Mouse (Mus musculus) liver, embryonic 15.5 days (tissue): Measurements from ENCODE around the gene Brdt. TPM values are rescaled to one million over a fixed set of nuclear protein-coding genes. Genes with fewer than 3 reads are reported as not detected.

Experiments used
- ATAC-seq: fragments of 200-750 bp; cut with Nextera tagmentation; 2 replicates; pipeline ENCODE4 v1.8.0; 2017; ENCODE audit warnings: moderate number of reproducible peaks, mild to moderate bottlenecking, moderate library complexity; ENCODE audit not compliant: insufficient read depth
- H3K27ac ChIP-seq: fragments of 300-500 bp; sonication (generic); replicated peaks from 2 replicates; pipeline ENCODE4 v1.5.1; 2015; ENCODE audit warnings: mild to moderate bottlenecking, inconsistent platforms
- H3K27me3 ChIP-seq: fragments of 300-500 bp; sonication (generic); 2 replicates; pipeline ENCODE4 v1.6.1; 2015; ENCODE audit warnings: mild to moderate bottlenecking, inconsistent platforms
- H3K36me3 ChIP-seq: fragments of 300-500 bp; sonication (generic); replicated peaks from 2 replicates; pipeline ENCODE4 v1.6.1; 2015; ENCODE audit warnings: moderate library complexity, mild to moderate bottlenecking, inconsistent platforms
- H3K4me1 ChIP-seq: fragments of 300-500 bp; sonication (generic); replicated peaks from 2 replicates; pipeline ENCODE4 v1.6.1; 2015; ENCODE audit warnings: inconsistent platforms
- H3K4me2 ChIP-seq: fragments of 300-500 bp; sonication (generic); 2 replicates; pipeline ENCODE4 v1.6.1; 2015; ENCODE audit warnings: moderate library complexity, mild to moderate bottlenecking, inconsistent platforms
- H3K4me3 ChIP-seq: fragments of 300-500 bp; sonication (generic); replicated peaks from 2 replicates; pipeline ENCODE4 v1.5.1; 2015; ENCODE audit warnings: mild to moderate bottlenecking, inconsistent platforms
- H3K9ac ChIP-seq: fragments of 300-500 bp; sonication (generic); 2 replicates; pipeline ENCODE4 v1.6.1; 2015; ENCODE audit warnings: moderate library complexity, mild to moderate bottlenecking, inconsistent platforms
- H3K9me3 ChIP-seq: fragments of 300-500 bp; sonication (generic); replicated peaks from 2 replicates; pipeline ENCODE4 v1.6.1; 2016; ENCODE audit warnings: inconsistent platforms
- WGBS: fragments of 180-500 bp; shearing (Covaris S2); methylation state at CpG from one replicate; pipeline ENCODE4 v1.1.7; 2015; ENCODE audit warnings: mixed read lengths; ENCODE audit not compliant: insufficient replicate concordance; 5-methylcytosine and 5-hydroxymethylcytosine counted together
- polyA plus RNA-seq: library from polyadenylated mRNA; unstranded; fragments of >200 nt; fragmentation: Nextera tagmentation; extraction: Ambion mirVana; gene quantifications from 2 replicates; pipeline ENCODE4 v1.2.1, GENCODE M21; 2015

Gene Brdt
- polyA plus RNA-seq, 1 experiment from 2014 or later, result 0.23 TPM

DNA sequence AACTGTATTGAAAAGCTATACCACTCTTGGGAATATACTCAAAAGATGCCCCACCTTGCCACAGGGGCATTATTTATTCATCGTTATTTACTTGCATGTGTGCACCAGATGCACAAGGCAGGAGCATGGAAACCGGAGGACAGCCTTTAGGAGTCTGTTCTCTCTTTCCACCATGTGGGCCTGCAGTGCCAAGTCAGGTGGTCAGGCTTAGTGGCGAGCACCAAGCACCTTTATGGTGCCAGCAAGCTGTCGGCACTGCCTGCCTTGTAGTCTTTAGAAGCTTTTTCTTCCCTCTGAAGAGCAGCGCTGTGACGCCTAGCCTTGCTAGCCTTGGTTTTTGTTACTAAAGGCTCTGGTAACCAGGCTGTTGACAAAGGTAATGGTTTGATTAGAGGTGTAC lies 11.9 kb downstream of the Brdt start:
- Histone ChIP-seq H3K27ac (no peak overlapping the region), H3K9me3 (no peaks in the 10 kb centered on the region), H3K9ac (no peak overlapping the region), H3K4me2 (no peak overlapping the region), H3K27me3 (no peaks in the 10 kb centered on the region), H3K4me3 (no peak overlapping the region), H3K36me3 (no peaks in the 10 kb centered on the region), H3K4me1 (no peaks in the 10 kb centered on the region)
- WGBS, result 72% methylated on average over 6 of the region's 6 CpGs
- no peak for ATAC-seq

DNA sequence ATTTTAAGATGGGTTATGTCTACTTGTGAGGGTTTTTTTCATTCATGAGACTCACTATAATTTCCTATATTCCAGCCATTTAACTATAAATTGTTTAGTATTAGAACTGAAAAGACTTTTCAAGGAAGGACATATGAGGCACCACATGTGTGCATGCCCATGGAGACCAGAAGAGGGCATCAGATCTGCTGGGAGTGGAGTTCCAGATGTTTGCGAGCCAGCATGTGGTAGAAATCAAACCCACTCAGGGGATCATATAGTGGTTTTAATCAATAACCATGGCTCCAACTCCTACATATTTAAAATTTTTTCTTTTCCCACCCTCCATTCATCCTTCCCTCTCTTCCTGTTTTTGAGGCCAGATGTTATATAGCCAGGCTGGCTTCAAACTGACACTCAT lies 15.3 kb downstream of the Brdt start:
- H3K36me3 ChIP-seq, result no peaks in the 10 kb centered on the region
- H3K4me1 ChIP-seq, result no peaks in the 10 kb centered on the region
- no peak overlapping the region for H3K9ac ChIP-seq
- no peak overlapping the region for H3K4me3 ChIP-seq
- no peaks in the 10 kb centered on the region for H3K9me3 ChIP-seq
- no peak overlapping the region for H3K4me2 ChIP-seq
- H3K27me3 ChIP-seq, result no peaks in the 10 kb centered on the region
- no peak for ATAC-seq
- no peak overlapping the region for H3K27ac ChIP-seq
- 45% methylated on average over 1 of the region's 1 CpGs for WGBS

DNA sequence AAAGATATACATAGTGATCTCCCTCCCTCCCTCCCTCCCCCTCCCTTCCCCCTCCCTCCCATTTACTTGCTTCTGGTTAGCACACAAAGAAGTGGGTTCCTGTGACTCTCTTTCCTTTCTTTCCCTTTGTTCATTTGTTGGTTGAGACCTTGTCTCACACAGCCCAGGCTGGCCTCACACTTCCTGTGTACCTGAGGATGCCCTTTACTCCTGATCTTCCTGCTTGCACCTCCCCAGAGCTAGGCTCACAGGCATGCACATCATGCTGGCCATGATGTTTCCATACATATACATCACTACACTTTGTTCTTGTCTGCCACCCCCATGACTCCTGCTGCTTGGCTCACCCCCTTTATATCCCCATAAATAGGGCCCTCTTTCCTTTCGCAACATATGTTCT lies 21.6 kb downstream of the Brdt start:
- ATAC-seq, result no peak
- Histone ChIP-seq H3K9me3 (no peaks in the 10 kb centered on the region), H3K36me3 (no peaks in the 10 kb centered on the region), H3K4me3 (no peak overlapping the region), H3K27ac (no peak overlapping the region), H3K27me3 (no peaks in the 10 kb centered on the region), H3K4me1 (no peaks in the 10 kb centered on the region), H3K9ac (no peak overlapping the region), H3K4me2 (no peak overlapping the region)
- 77% methylated on average over 1 of the region's 1 CpGs for WGBS

DNA sequence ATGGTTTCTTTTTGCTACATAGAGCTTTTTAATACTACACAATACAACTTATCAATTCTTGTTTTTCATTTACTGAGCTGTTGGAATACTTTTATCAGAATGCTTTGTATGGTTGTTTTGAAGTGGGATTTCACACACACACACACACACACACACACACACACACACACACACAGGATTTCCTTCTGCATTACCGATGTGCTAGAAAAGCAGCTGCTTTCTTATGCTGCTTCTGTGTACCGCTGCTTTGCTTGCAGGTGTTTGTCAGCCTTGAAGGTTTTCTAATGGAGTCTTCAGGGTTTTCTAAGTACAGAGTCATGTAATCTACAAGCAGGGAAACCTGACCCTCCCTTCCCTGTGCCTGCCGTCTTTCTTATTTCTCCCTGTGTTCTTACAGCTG lies 23.0 kb downstream of the Brdt start:
- Histone ChIP-seq H3K27me3 (no peaks in the 10 kb centered on the region), H3K4me3 (no peak overlapping the region), H3K36me3 (no peaks in the 10 kb centered on the region), H3K4me2 (no peak overlapping the region), H3K27ac (no peak overlapping the region), H3K9ac (no peak overlapping the region), H3K4me1 (no peaks in the 10 kb centered on the region), H3K9me3 (no peaks in the 10 kb centered on the region)
- ATAC-seq, result no peak
- WGBS, result 49% methylated on average over 3 of the region's 3 CpGs

DNA sequence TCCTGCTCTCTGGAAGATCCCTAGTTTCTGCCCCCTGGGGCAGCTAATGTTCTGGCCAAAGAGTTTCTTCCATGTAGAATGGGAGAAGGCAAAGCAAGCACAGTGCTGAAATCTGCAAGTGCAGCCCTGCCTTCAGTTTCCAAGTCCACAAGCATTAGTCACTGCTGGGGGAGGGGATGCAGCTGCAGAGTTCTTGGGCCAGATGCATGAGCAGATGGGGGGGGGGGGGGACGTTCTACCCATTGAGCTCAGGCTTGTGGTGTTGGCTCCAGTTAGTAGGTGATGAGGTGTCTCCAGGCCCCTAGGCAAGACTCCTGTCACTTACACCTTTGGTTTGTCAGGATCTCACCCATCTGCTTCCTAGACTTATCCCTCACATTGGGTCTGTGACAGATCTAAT lies 24.8 kb downstream of the Brdt start:
- H3K4me2 ChIP-seq, result no peak overlapping the region
- no peaks in the 10 kb centered on the region for H3K36me3 ChIP-seq
- no peaks in the 10 kb centered on the region for H3K27me3 ChIP-seq
- no peak overlapping the region for H3K27ac ChIP-seq
- H3K9me3 ChIP-seq, result no peaks in the 10 kb centered on the region
- H3K4me3 ChIP-seq, result no peak overlapping the region
- H3K4me1 ChIP-seq, result peaks cover 6% of the 10 kb centered on the region; the same call in 1 of the 2 replicates
- WGBS, result 13% methylated on average over 1 of the region's 1 CpGs
- ATAC-seq, result no peak
- H3K9ac ChIP-seq, result no peak overlapping the region

DNA sequence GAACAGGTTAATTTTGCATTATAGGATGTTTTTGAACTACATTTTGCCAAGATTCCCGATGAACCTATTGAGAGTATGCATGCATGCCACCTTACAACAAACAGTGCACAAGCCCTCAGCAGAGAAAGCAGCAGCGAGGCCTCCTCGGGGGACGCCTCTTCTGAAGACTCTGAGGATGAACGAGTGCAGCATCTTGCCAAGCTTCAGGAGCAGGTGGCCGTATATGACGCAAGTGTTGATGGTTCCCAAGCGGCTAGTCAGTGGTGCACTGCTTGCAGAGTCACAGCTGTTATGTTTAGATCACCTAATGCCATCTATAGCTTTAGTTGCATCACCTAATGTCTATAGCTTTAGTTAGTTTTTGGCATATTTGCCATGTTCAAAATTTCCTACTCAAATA lies 26.8 kb downstream of the Brdt start:
- no peak for ATAC-seq

DNA sequence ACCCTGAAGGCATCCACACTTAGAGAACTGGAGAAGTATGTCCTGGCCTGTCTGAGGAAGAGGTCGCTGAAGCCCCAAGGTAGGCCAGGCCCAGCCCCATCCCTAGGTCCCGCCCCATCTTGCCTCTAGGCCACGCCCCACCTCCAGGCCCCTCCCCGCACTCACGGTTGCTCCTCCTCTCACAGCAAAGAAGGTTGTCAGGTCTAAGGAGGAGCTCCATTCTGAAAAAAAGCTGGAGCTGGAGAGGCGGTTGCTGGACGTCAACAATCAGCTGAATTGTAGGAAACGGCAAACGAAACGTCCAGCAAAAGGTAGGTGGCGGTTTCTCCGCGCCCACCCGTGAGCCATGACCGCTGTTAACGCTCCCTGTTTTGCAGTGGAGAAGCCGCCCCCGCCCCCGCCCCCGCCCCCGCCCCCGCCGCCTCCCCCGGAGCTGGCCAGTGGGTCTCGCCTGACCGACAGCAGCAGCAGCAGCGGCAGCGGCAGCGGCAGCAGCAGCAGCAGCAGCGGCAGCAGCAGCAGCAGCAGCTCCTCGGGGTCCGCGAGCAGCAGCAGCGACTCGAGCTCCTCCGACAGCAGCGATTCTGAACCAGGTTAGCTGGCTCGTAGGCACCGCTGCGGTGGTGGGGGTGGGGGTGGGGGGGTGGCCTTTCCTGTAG lies 28.6 kb downstream of the Brdt start:
- peak overlapping the region; percentile 83 for H3K4me2 ChIP-seq
- under 1% methylated on average over 40 of the region's 40 CpGs for WGBS
- H3K36me3 ChIP-seq, result no peaks in the 10 kb centered on the region
- no peaks in the 10 kb centered on the region for H3K27me3 ChIP-seq
- H3K9me3 ChIP-seq, result no peaks in the 10 kb centered on the region
- H3K4me1 ChIP-seq, result peaks cover 6% of the 10 kb centered on the region; the same call in 1 of the 2 replicates
- H3K27ac ChIP-seq, result peak overlapping the region; percentile 19; the same call in 1 of the 2 replicates
- H3K9ac ChIP-seq, result peak overlapping the region; percentile 55; the same call in 1 of the 2 replicates
- peak overlapping the region; percentile 65 for H3K4me3 ChIP-seq
- peak; percentile 94 for ATAC-seq

More for the DNA sequence above, 26.8 kb downstream of the Brdt start:
- H3K9ac ChIP-seq, result no peak overlapping the region
- H3K9me3 ChIP-seq, result no peaks in the 10 kb centered on the region
- no peak overlapping the region for H3K4me3 ChIP-seq
- H3K27me3 ChIP-seq, result no peaks in the 10 kb centered on the region
- peaks cover 6% of the 10 kb centered on the region; the same call in 1 of the 2 replicates for H3K4me1 ChIP-seq
- H3K27ac ChIP-seq, result no peak overlapping the region
- no peaks in the 10 kb centered on the region for H3K36me3 ChIP-seq
- WGBS, result 76% methylated on average over 8 of the region's 8 CpGs
- H3K4me2 ChIP-seq, result no peak overlapping the region

DNA sequence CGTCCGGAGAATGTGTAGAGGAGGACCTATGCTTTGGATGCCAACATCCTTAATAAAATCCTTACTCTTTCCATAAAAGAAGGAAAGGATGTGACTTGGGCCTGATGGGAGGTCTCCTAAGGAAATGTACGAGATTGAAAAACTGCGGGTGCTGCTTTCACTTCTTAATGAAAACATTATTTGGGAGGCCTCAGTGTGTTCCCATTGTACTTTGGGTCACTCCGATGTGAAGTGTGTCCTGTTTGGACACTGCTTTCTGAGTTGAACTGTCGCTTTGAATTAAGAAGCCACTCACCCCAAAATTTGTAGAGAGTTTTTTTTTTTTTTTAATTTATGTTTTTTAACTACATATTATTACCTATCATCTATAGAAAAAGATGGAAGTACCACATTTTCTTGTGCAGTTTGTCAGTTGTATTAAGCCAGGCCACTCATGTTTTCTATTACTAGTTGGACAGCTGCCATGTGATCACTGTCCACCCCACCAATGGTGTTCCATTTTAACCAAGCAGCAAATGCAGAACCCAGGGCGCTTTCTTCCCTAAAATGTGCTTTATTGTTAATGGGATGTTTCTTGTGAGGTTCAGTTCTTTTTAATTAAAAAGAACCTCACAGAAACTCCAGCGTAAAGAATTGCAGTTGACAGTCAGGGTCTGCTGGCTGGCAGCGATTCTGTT lies 29.2 kb downstream of the Brdt start:
- 31% methylated on average over 9 of the region's 9 CpGs for WGBS
- H3K27me3 ChIP-seq, result no peaks in the 10 kb centered on the region
- H3K36me3 ChIP-seq, result no peaks in the 10 kb centered on the region
- no peaks in the 10 kb centered on the region for H3K9me3 ChIP-seq
- H3K4me1 ChIP-seq, result peaks cover 6% of the 10 kb centered on the region; the same call in 1 of the 2 replicates
- peak overlapping the region; percentile 55; the same call in 1 of the 2 replicates for H3K9ac ChIP-seq
- H3K4me3 ChIP-seq, result peak overlapping the region; percentile 65
- H3K27ac ChIP-seq, result 0 out of 2 replicates have a peak overlapping the region, but pooled peaks have one; percentile 19
- peak overlapping the region; percentile 83 for H3K4me2 ChIP-seq
- no peak for ATAC-seq

DNA sequence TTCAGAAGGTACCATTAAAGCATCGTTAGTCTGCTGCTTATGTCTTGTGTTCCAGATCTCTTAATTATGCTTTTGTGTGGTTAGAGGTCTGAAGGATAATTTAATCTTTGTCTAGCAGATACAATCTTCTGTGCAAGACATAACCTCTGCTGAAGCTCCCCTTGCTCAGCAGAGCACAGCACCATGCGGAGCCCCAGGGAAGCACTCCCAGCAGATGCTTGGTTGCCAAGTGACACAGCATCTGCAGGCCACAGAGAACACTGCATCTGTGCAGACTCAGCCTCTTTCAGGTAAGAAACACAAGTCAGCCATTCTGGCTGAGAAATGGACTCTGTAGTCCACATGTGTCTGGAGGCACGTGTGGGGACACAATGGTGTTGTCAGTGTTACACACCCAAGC lies 39.1 kb downstream of the Brdt start:
- H3K36me3 ChIP-seq, result no peaks in the 10 kb centered on the region
- ATAC-seq, result no peak
- 63% methylated on average over 3 of the region's 3 CpGs for WGBS

DNA sequence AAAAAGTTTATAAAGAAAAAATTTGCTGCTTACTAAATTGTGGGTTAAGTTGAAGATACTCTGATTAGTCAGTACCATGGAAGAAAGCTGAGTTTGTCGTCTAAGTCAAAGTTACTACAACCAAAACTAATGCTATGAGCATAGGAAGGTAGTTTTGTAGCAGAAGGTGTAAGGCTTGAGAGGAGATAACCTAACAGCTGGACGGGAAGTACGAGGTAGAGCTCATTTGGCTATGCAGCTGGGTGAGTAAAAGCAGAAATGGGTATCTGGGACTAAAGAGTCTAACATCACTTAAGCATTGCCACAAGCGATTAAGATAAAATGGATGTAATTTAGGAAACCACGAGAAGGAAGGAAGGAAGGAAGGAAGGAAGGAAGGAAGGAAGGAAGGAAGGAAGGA lies 40.4 kb downstream of the Brdt start:
- Histone ChIP-seq H3K27me3 (no peaks in the 10 kb centered on the region), H3K9ac (no peak overlapping the region), H3K9me3 (no peaks in the 10 kb centered on the region), H3K4me2 (no peak overlapping the region), H3K27ac (no peak overlapping the region), H3K4me3 (no peak overlapping the region), H3K4me1 (no peaks in the 10 kb centered on the region), H3K36me3 (no peaks in the 10 kb centered on the region)
- 65% methylated on average over 5 of the region's 5 CpGs for WGBS
- no peak for ATAC-seq

More for the DNA sequence above, 39.1 kb downstream of the Brdt start:
- no peaks in the 10 kb centered on the region for H3K9me3 ChIP-seq
- H3K4me3 ChIP-seq, result no peak overlapping the region
- H3K27ac ChIP-seq, result no peak overlapping the region
- H3K27me3 ChIP-seq, result no peaks in the 10 kb centered on the region
- no peak overlapping the region for H3K4me2 ChIP-seq
- H3K9ac ChIP-seq, result no peak overlapping the region
- H3K4me1 ChIP-seq, result no peaks in the 10 kb centered on the region

DNA sequence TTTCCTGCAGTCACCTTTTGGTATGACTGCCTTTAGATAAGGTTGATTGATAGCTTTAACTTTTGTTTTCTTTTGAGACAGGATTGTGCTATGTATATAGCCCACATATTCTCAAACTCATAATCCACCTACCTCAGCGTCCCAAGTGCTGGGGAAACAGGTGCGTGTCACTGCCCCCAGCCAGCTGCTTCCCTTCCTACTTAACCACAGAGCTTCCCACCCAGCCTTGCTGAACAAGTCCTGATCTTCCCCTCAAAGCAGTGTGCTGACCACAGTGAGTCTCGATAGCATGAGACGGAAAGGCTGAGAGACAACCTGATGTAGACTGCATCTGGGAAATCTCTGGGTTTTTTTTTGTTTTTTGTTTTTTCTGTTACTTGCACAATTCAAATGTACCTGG lies 42.3 kb downstream of the Brdt start:
- no peak for ATAC-seq
- Histone ChIP-seq H3K9me3 (no peaks in the 10 kb centered on the region), H3K27ac (no peak overlapping the region), H3K4me1 (no peaks in the 10 kb centered on the region), H3K4me3 (no peak overlapping the region), H3K4me2 (no peak overlapping the region), H3K27me3 (no peaks in the 10 kb centered on the region), H3K9ac (no peak overlapping the region), H3K36me3 (no peaks in the 10 kb centered on the region)
- WGBS, result 21% methylated on average over 4 of the region's 4 CpGs
